Mouse (Mus musculus) mesoderm, embryonic 11.5 days (tissue): ENCODE results near the gene Olfr902.
"Not testable (repeated sequence)": the region's sequence is repeated elsewhere in the genome, so short reads cannot be mapped to it uniquely, and the experiment has no call there.

Source experiments
- DNase-seq: peaks from one replicate; pipeline ENCODE4 v3.0.0-alpha.2; 2012; ENCODE audit warnings: low read depth, low spot score

Olfr902 gene

DNA sequence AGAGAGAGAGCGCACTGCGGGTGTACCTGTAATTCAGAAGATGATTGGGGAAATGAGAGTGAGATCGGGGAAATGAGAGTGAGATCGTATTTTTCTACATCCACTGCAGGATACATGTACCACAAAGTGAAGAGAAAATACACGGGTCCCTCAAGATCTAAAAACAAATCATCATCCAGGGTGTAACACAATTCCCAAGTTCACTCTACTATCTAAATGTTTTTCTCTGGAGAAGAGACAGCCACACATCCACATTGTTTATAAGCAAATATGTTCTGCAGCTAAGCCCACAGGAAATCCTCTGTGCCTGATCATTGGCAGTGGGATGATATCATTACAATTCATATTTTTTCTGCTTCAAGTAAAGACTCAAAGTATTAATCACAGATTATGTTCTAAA lies at the start of gene Olfr902:
Gene Olfr902 (plus strand): TSS at position 301 of the 400 bp plus-strand sequence.
- no peak for DNase-seq

DNA sequence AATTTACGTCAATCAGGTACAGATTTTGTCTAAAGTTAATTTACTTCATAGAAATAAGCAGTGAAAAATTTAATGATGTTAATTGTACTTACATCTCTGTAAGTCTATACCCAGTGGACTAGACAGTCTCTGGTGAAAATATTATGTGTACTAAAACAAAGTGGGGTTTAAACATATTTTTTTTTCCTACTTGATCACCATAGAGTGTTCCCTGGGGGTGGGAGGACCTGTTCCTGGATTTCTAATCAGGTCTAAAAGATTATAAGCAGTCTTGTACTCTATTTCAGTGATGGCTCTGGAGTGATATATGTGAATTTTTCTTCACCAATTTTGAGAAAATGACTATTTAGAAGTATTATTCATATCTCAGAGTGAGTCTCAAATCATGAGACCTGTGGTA lies 46.1 kb upstream of the Olfr902 start, which contains the start of gene Olfr147:
Gene Olfr147 (plus strand): TSS at position 301 of the 400 bp plus-strand sequence.
- DNase-seq = no peak

DNA sequence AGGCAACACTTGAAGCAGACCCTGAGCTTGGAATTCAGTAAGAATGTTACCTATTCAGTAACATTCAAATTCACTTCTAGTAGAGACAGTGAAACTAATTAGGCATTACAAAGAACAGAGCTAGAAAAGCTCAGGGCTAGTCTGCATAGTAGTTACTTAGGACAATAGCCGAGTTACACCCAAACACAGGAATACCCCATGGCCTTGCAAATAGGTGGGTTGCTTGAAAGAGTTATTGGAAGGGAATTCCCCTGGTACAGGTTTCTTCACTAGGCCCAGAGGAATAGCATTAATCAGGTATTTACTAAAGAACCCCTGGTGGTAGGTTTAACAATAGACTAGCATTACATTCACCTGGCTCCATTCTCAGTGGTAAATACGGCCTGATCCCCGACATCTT lies 40.0 kb upstream of the Olfr902 start:
- not testable (repeated sequence) for DNase-seq

DNA sequence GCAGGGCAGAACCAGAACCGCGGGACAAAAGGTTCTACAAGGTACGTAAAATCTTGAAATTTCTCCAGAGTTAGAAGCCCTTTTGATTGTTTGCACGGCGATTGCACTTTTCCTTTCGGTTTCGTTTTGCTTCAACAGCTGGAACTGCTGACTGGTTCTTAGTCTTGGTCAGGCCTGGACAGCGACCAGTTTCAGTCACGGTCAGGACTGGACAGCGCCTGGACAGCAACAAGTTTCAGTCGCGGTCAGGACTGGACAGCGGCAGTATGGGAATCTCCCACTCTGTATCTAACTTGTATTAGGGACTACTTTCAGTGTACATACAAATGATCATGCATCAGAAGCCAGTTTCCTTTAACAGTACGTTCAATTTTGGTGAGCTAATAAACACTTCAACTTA lies 34.0 kb upstream of the Olfr902 start:
- DNase-seq = peak; percentile 1

DNA sequence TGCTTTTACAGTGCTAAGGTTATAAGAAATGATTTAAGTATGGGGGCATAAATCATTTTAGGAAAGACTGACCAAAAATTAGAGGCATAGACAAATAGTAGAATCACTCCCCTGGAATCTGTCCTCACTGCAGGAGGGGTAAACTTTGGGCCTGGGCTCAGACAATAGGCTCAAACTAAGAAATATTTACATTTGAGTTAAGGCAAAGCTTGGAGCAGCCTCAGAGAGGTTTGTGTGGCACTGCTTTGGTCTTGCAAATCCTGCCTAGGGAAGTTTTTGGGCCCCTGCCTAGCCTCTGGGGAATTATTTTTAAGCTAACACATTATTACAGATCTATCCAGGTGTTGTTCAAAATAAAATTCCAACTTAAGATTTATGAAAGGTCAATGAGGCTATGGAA lies 23.7 kb upstream of the Olfr902 start:
- no peak for DNase-seq

DNA sequence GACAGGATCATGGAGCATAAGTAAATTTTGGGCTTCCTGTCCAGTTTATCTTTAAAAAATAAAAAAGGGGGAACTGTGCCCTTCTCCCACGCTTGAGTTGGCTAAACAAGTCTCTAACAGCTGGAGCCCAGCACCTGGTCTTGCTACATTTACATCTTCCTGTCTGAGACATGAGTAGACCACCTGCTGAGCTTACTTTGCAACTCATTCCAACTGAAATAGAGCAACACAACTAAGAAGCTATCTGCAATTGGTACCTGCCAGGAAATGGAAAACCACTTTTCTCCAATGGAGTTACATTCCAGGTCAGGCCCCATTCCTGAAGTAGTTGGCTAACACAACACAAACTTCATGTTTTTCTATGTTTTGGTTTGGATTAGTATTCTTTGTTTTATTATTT lies 20.4 kb upstream of the Olfr902 start:
- no peak for DNase-seq

DNA sequence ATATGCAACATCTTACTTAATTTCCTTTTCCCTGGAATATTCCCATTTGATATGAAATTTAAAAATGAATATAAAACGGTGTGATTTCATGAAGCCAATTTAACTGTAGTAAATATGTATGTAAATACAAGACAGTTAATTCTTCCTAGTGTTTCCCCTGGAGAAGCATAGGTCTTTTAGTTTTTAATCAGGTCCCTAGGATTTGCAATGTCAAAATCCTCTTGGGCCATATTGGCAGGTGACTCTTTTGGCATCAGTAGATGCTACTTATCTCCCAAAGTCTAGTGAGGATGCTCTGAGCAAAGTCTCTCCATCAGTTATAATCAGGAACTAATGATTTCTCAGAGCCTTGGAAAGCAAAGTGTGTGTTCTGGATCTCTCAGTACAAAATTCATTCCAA lies 18.3 kb upstream of the Olfr902 start, which contains the start of gene Olfr901:
Gene Olfr901 (plus strand): TSS at position 301 of the 400 bp plus-strand sequence.
- DNase-seq = no peak

DNA sequence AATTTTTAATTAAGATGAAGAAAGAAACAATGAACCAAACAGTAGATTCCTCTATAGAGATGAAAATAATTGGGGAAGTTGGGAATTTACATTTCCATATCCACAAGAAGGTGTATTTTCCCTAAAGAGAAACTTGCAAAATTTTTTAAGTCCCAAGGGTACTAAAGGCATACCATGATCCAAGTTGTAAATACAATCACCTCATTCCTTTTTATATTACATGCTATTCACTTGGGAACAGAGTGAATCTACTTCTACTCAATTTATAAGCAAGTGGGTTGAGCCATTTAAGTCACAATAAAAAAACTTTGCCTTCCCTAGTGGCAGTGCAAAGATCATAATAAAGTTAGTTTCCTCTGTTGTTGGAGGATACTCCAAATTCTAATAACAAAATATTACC lies 15.4 kb downstream of the Olfr902 start, which contains the start of gene Olfr904:
Gene Olfr904 (plus strand): TSS at position 301 of the 400 bp plus-strand sequence.
- no peak for DNase-seq

DNA sequence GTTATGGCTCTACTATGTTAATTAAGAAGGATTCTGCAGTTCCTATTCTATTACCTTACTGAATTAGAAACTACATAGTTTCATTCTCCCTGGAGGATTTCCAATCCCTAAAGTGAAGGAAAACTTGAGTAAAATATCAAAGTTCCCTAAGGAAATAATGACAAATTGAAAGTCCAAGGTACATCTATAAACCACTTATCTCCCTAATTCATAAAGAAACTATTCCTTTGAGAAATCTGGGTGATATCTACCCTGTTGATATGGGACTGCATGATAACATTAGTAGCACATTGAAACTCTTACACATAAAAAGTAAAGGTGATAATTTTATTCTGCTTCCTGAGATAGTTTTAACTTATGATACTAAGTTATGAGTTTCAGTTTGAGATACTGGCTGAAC lies 23.4 kb downstream of the Olfr902 start, which contains the start of gene Olfr905:
Gene Olfr905 (plus strand): TSS at position 301 of the 400 bp plus-strand sequence.
- no peak for DNase-seq

DNA sequence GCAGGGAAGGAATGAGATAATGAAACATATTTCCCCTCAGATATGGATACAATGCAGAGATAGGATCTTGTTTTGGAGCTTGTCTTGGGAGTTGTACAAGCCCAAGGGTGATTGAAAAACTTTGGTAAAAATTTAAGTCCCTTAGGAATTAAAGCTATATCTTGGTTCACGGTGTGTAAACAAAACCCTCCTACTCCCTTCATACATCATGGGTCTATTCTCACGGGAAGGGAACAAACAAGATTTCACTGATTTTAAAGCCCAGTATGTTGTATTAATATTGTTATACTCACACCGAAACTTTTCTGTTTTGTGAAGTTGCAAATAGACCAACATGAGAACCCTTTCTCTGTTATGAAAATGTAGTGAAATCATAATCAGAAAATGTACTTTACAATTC lies 39.3 kb downstream of the Olfr902 start, which contains the start of gene Olfr906:
Gene Olfr906 (plus strand): TSS at position 301 of the 400 bp plus-strand sequence.
- DNase-seq = no peak

DNA sequence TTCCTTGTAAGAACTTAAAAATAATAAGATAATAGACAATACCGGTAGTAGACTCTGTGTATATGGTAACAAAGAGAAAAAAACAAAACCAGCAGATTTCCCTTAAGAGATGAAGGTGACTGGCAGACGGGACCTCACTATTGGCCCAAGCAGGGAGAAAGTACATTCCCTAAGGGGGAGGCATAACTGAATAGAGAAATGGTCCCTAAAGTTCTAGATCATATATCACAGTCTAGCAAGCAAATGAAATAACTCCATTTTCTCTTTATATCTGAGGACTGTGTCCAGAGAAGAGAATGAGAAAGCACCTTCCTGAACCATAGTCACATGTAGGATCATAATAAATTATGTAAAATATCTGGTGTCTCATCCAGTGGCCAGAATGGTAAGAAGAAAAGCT lies 48.0 kb downstream of the Olfr902 start, which contains the start of gene Olfr907:
Gene Olfr907 (plus strand): TSS at position 301 of the 400 bp plus-strand sequence.
- DNase-seq = no peak
